Mouse (Mus musculus): ENCODE measurements around the gene Ssr2. TPM values are rescaled to one million over a fixed set of nuclear protein-coding genes. Genes with fewer than 3 reads are reported as not detected.

The Ssr2 gene
- total and polyA plus RNA-seq, 3 experiments: 346 to 377 (median 364) TPM

- Histone ChIP-seq H3K4me3 (replicated peaks in 1 of 3; ENCODE audit: low read depth in 2 of 3, low read length in 2 of 3, poor library complexity in 1 of 3) (no peak overlapping the region), H3K27me3 (replicated peaks) (no peaks in the 10 kb centered on the region), H3K27ac (ENCODE audit: insufficient read depth, low read depth) (no peak overlapping the region), H3K9ac (ENCODE audit: insufficient read depth, low read depth) (no peak overlapping the region), H3K9me3 (replicated peaks; ENCODE audit: low read length) (no peaks in the 10 kb centered on the region), H3K4me2 (ENCODE audit: insufficient read depth, low read depth, poor library complexity, severe bottlenecking) (no peak overlapping the region), H3K79me2 (replicated peaks; ENCODE audit: control insufficient read depth, extremely low read depth, insufficient read depth, poor library complexity, severe bottlenecking) (peaks cover 69% of the 10 kb centered on the region), H3K36me3 (replicated peaks in 1 of 2; ENCODE audit: control insufficient read depth in 1 of 2, insufficient read depth in 1 of 2, low read length in 1 of 2) (peaks cover 43 to 80% of the 10 kb centered on the region in 2 experiments), H3K4me1 (ENCODE audit: control insufficient read depth in 1 of 2, insufficient read depth in 2 of 2) (peaks cover 12 to 72% of the 10 kb centered on the region in 2 experiments)
- DNase-seq (ENCODE audit: extremely low read depth): no peak
- in situ Hi-C loops (cut with MboI; ENCODE audit: low pct_ligation_motif_present, low pct_unique_long_range_greater_than_20kb, low sequenced_read_pairs): no loop called here
- dilution Hi-C loops (cut with MboI; ENCODE audit: extremely low pct_ligation_motif_present, extremely low pct_unique_long_range_greater_than_20kb, low sequenced_read_pairs): no loop called here
- TF ChIP-seq NELFE (IDR thresholded peaks at IDR 0.05; ENCODE audit: low read depth, low read length): no peak
- TF ChIP-seq RAD21 (IDR thresholded peaks at IDR 0.05; ENCODE audit: low read depth, low read length): no peak
- no peak for TF ChIP-seq ELF1 (IDR thresholded peaks at IDR 0.05; ENCODE audit: low read depth, low read length)
- TF ChIP-seq MEF2A (IDR thresholded peaks at IDR 0.05; ENCODE audit: borderline replicate concordance, low read depth, low read length): no peak
- no peak for TF ChIP-seq ZMIZ1 (IDR thresholded peaks at IDR 0.05; ENCODE audit: low read depth, low read length)
- no peak for TF ChIP-seq CHD2 (IDR thresholded peaks at IDR 0.05; ENCODE audit: low read length)
- TF ChIP-seq SMC3 (IDR thresholded peaks at IDR 0.05; ENCODE audit: low read depth, low read length): no peak
- no peak for TF ChIP-seq JUND (conservative IDR thresholded peaks at IDR 0.05; ENCODE audit: low read depth, low read length)
These were observed 51.4 kb downstream of the Ssr2 start for GRCm38 (mm10) chr3:88627114-88627513.

GRCm38 (mm10) chr3:88627535-88627934 is 51.9 kb downstream of the Ssr2 start:
- Histone ChIP-seq H3K4me1 (ENCODE audit: control insufficient read depth in 1 of 2, insufficient read depth in 2 of 2) (peaks cover 12 to 72% of the 10 kb centered on the region in 2 experiments), H3K27ac (ENCODE audit: insufficient read depth, low read depth) (no peak overlapping the region), H3K9ac (ENCODE audit: insufficient read depth, low read depth) (no peak overlapping the region), H3K4me2 (ENCODE audit: insufficient read depth, low read depth, poor library complexity, severe bottlenecking) (no peak overlapping the region), H3K4me3 (replicated peaks in 1 of 3; ENCODE audit: low read depth in 2 of 3, low read length in 2 of 3, poor library complexity in 1 of 3) (no peak overlapping the region), H3K9me3 (replicated peaks; ENCODE audit: low read length) (no peaks in the 10 kb centered on the region), H3K79me2 (replicated peaks; ENCODE audit: control insufficient read depth, extremely low read depth, insufficient read depth, poor library complexity, severe bottlenecking) (peaks cover 65% of the 10 kb centered on the region), H3K36me3 (replicated peaks in 1 of 2; ENCODE audit: control insufficient read depth in 1 of 2, insufficient read depth in 1 of 2, low read length in 1 of 2) (peaks cover 47 to 84% of the 10 kb centered on the region in 2 experiments), H3K27me3 (replicated peaks) (no peaks in the 10 kb centered on the region)
- DNase-seq (ENCODE audit: extremely low read depth): no peak
- in situ Hi-C loops (cut with MboI; ENCODE audit: low pct_ligation_motif_present, low pct_unique_long_range_greater_than_20kb, low sequenced_read_pairs) (no loop called here), dilution Hi-C loops (cut with MboI; ENCODE audit: extremely low pct_ligation_motif_present, extremely low pct_unique_long_range_greater_than_20kb, low sequenced_read_pairs) (no loop called here)
- TF ChIP-seq MEF2A (IDR thresholded peaks at IDR 0.05; ENCODE audit: borderline replicate concordance, low read depth, low read length): no peak
- TF ChIP-seq EP300 (IDR thresholded peaks at IDR 0.05; ENCODE audit: low read length): no peak
- no peak for TF ChIP-seq USF2 (conservative IDR thresholded peaks at IDR 0.05; ENCODE audit: low read depth, low read length)
- TF ChIP-seq ETS1 (conservative IDR thresholded peaks at IDR 0.05; ENCODE audit: low read depth, low read length): no peak
- TF ChIP-seq PAX5 (IDR thresholded peaks at IDR 0.05; ENCODE audit: low read length): no peak
- TF ChIP-seq ZNF384 (IDR thresholded peaks at IDR 0.05; ENCODE audit: low read depth, low read length): no peak
- TF ChIP-seq RCOR1 (conservative IDR thresholded peaks at IDR 0.05; ENCODE audit: low read depth, low read length): no peak
- TF ChIP-seq ELF1 (IDR thresholded peaks at IDR 0.05; ENCODE audit: low read depth, low read length): no peak
- TF ChIP-seq HCFC1 (IDR thresholded peaks at IDR 0.05; ENCODE audit: low read depth, low read length): no peak

All from CH12.LX (cell line).